Mouse (Mus musculus): Measurements from ENCODE around the gene Fam84b. TPM values are rescaled to one million over a fixed set of nuclear protein-coding genes. Genes with fewer than 3 reads are reported as not detected.

The Fam84b gene
- polyA plus RNA-seq, 1 experiment = 1.0 TPM

GRCm38 (mm10) chr15:60779531-60779973, 74.0 kb downstream of the Fam84b start:
- no peaks in the 10 kb centered on the region for H3K4me1 ChIP-seq (ENCODE audit: control insufficient read depth, insufficient read depth, low read length)
- TF ChIP-seq POLR2A (IDR thresholded peaks at IDR 0.05; ENCODE audit: control insufficient read depth, low read depth, low read length) (no peak), CTCF (IDR thresholded peaks at IDR 0.05; ENCODE audit: control insufficient read depth, insufficient read depth, insufficient replicate concordance, low read depth, low read length) (no peak)
- H3K4me3 ChIP-seq (ENCODE audit: control insufficient read depth, low read depth, low read length) = no peak overlapping the region
- no peak overlapping the region for H3K27ac ChIP-seq (ENCODE audit: control insufficient read depth, insufficient read depth, low read depth, low read length)
- no peaks in the 10 kb centered on the region for H3K27me3 ChIP-seq (ENCODE audit: control insufficient read depth, insufficient read depth, low read length)
- H3K36me3 ChIP-seq (ENCODE audit: control insufficient read depth, insufficient read depth, low read length) = no peaks in the 10 kb centered on the region

DNA sequence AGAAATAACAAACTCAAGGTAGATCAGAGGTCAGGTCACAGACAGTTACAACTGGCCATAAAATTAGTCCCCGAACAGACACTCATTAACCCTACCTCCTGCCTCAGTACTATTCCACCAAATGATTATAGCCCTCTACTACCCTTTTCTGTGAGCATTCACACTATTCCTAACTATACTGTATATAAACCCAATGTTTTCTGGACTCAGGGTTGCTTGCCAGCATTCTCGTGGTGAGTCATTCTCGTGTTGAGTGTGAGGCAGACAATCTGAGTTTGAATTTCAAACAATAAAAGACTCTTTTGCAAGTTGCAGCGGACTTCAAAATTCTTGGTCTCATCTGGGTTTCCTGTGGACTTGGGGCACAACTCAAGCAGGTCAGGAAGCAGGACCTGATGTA, 74.5 kb downstream of the Fam84b start:
- no peaks in the 10 kb centered on the region for H3K27me3 ChIP-seq (ENCODE audit: control insufficient read depth, insufficient read depth, low read length)
- TF ChIP-seq CTCF (IDR thresholded peaks at IDR 0.05; ENCODE audit: control insufficient read depth, insufficient read depth, insufficient replicate concordance, low read depth, low read length) (no peak), POLR2A (IDR thresholded peaks at IDR 0.05; ENCODE audit: control insufficient read depth, low read depth, low read length) (no peak)
- H3K36me3 ChIP-seq (ENCODE audit: control insufficient read depth, insufficient read depth, low read length) = no peaks in the 10 kb centered on the region
- H3K27ac ChIP-seq (ENCODE audit: control insufficient read depth, insufficient read depth, low read depth, low read length) = no peak overlapping the region
- no peaks in the 10 kb centered on the region for H3K4me1 ChIP-seq (ENCODE audit: control insufficient read depth, insufficient read depth, low read length)
- no peak overlapping the region for H3K4me3 ChIP-seq (ENCODE audit: control insufficient read depth, low read depth, low read length)

Other genes with a start within 250 kb of the Fam84b start
- not detected in 2 replicates for gene A1bg, start 69.2 kb upstream of the Fam84b start, polyA plus RNA-seq (2012; rRNA removed)